Mouse (Mus musculus): ENCODE data around the gene Gm43518. TPM values are rescaled to one million over a fixed set of nuclear protein-coding genes. Genes with fewer than 3 reads are reported as not detected.

The Gm43518 gene
- polyA plus RNA-seq, 1 experiment: 12.3 TPM

DNA sequence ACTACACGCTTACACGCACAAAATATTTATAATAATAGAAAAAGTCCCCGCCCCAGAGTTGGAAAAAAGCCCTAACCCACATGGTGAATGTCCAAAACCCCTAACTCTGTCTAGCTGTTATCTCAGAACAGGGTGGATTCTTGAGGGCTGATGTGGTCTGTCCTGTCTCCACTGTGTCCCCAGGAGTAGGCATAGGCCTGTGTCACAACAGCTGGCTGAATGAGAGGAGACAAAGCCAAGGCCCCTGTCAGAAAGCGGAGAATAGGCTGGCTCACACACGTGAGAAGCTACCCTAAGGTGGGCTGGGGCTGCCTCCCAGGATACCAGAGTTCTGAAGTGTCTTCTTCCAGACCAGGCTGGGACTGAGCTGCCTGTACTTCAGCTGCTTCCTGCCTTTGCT lies 50.9 kb downstream of the Gm43518 start:
- no peaks in the 10 kb centered on the region for H3K36me3 ChIP-seq (ENCODE audit: control insufficient read depth, insufficient read depth, low read length)
- no peak overlapping the region for H3K4me3 ChIP-seq (ENCODE audit: control insufficient read depth, low read depth, low read length)
- TF ChIP-seq CTCF (IDR thresholded peaks at IDR 0.05; ENCODE audit: control insufficient read depth, insufficient read depth, insufficient replicate concordance, low read depth, low read length) (no peak), POLR2A (IDR thresholded peaks at IDR 0.05; ENCODE audit: control insufficient read depth, low read depth, low read length) (no peak)
- no peaks in the 10 kb centered on the region for H3K27me3 ChIP-seq (ENCODE audit: control insufficient read depth, insufficient read depth, low read length)
- peaks cover 8% of the 10 kb centered on the region for H3K4me1 ChIP-seq (ENCODE audit: control insufficient read depth, insufficient read depth, low read length)
- H3K27ac ChIP-seq (ENCODE audit: control insufficient read depth, insufficient read depth, low read depth, low read length): no peak overlapping the region

DNA sequence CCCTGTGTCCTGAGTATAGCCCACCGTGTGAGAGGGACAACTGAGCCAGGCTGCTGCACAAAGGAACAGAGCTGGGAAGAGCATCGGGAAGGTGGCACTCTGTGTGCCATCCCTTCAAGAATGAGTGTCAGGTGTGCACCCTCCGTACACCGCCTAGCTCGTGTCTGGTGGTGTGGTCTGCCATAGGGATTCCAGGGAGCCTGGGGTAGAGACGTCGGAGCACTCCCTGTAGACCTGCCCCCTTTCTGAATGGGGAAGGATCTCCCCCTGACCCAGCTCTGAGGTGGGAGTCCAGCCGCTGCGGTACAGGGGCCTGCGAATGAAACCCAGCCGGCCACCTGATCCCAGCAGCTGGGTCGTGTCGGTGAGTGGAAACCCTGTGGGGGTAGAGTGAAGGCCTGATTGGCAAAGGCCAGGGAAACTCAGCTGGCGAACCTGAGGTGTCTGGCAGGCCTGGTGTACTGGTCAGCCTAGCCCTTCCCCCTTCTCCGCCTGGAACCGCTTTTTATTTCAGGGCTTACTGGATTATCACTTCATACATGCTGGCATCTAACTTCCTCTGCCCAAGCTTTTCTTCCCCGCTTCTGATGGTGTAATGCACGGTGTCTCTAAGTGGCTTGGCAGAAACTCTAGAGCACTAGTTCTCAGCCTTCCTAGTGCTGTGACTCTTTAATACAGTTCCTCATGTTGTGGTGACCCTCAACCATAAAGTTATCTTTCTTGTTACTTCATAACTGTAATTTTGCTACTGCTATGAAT lies 52.2 kb downstream of the Gm43518 start:
- no peak overlapping the region for H3K4me3 ChIP-seq (ENCODE audit: control insufficient read depth, low read depth, low read length)
- peaks cover 3% of the 10 kb centered on the region for H3K4me1 ChIP-seq (ENCODE audit: control insufficient read depth, insufficient read depth, low read length)

GRCm38 (mm10) chr5:123979980-123980369 lies 52.8 kb downstream of the Gm43518 start:
- no peak overlapping the region for H3K27ac ChIP-seq (ENCODE audit: control insufficient read depth, insufficient read depth, low read depth, low read length)
- no peaks in the 10 kb centered on the region for H3K4me1 ChIP-seq (ENCODE audit: control insufficient read depth, insufficient read depth, low read length)
- H3K4me3 ChIP-seq (ENCODE audit: control insufficient read depth, low read depth, low read length): no peak overlapping the region
- H3K27me3 ChIP-seq (ENCODE audit: control insufficient read depth, insufficient read depth, low read length): no peaks in the 10 kb centered on the region
- TF ChIP-seq CTCF (IDR thresholded peaks at IDR 0.05; ENCODE audit: control insufficient read depth, insufficient read depth, insufficient replicate concordance, low read depth, low read length) (no peak), POLR2A (IDR thresholded peaks at IDR 0.05; ENCODE audit: control insufficient read depth, low read depth, low read length) (no peak)
- H3K36me3 ChIP-seq (ENCODE audit: control insufficient read depth, insufficient read depth, low read length): no peaks in the 10 kb centered on the region

More for the DNA sequence above, 52.2 kb downstream of the Gm43518 start:
- no peak for TF ChIP-seq CTCF (IDR thresholded peaks at IDR 0.05; ENCODE audit: control insufficient read depth, insufficient read depth, insufficient replicate concordance, low read depth, low read length)
- no peak for TF ChIP-seq POLR2A (IDR thresholded peaks at IDR 0.05; ENCODE audit: control insufficient read depth, low read depth, low read length)
- H3K36me3 ChIP-seq (ENCODE audit: control insufficient read depth, insufficient read depth, low read length): no peaks in the 10 kb centered on the region
- H3K27me3 ChIP-seq (ENCODE audit: control insufficient read depth, insufficient read depth, low read length): no peaks in the 10 kb centered on the region
- H3K27ac ChIP-seq (ENCODE audit: control insufficient read depth, insufficient read depth, low read depth, low read length): no peak overlapping the region

DNA sequence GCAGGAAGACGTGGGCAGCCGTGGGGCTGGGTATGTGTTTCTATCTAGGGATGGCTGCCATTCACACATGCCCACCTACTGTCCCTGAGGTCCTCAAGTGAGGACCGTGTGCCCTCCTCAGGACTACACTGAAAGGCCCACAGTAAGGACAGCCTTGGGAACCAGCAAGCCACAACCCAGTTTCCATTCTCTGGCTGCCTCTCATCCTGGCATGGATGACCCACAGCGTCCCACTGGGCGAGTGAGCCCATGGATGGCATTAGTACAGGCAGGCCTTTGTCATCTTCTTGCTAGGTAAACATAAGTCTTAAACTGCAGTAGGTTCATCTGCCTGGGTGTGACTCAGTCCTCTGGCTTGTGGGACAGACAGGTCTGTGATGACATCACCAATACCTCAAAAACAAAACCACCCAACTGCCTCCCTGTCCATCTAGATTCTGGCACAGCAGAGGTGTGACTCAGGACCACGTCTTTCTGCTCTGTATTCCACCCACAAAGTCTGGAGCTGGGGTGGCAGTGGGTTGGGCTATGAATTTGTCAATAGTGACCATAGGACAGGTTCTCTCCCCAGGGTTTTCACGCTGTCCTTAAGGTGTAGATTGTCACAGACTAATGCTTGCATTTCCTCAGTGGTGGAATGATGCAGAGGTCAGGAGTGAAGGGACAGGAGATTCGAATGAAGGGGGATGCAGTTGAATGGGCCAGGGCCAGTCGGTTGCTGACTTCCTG lies 53.5 kb downstream of the Gm43518 start:
- Histone ChIP-seq H3K4me1 (ENCODE audit: control insufficient read depth, insufficient read depth, low read length) (no peaks in the 10 kb centered on the region), H3K27ac (ENCODE audit: control insufficient read depth, insufficient read depth, low read depth, low read length) (no peak overlapping the region), H3K4me3 (ENCODE audit: control insufficient read depth, low read depth, low read length) (no peak overlapping the region), H3K27me3 (ENCODE audit: control insufficient read depth, insufficient read depth, low read length) (no peaks in the 10 kb centered on the region), H3K36me3 (ENCODE audit: control insufficient read depth, insufficient read depth, low read length) (no peaks in the 10 kb centered on the region)
- TF ChIP-seq POLR2A (IDR thresholded peaks at IDR 0.05; ENCODE audit: control insufficient read depth, low read depth, low read length): no peak
- TF ChIP-seq CTCF (IDR thresholded peaks at IDR 0.05; ENCODE audit: control insufficient read depth, insufficient read depth, insufficient replicate concordance, low read depth, low read length): no peak

DNA sequence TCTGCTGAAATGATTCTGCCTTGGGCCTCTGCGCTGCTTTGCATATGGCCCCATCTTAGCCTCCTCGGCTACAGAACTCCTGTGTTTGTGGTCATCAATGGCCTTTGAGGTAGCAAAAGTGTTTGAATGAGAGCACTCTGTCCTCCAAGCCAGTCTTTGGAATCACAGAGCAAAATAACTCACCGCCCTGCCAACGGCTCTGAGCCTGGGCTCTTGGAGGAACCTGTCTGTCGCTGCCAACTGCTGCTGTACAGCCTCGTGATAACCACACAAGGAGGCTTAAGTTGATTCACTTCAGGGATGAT lies 54.0 kb downstream of the Gm43518 start:
- H3K27me3 ChIP-seq (ENCODE audit: control insufficient read depth, insufficient read depth, low read length): no peaks in the 10 kb centered on the region
- no peak for TF ChIP-seq POLR2A (IDR thresholded peaks at IDR 0.05; ENCODE audit: control insufficient read depth, low read depth, low read length)
- no peak for TF ChIP-seq CTCF (IDR thresholded peaks at IDR 0.05; ENCODE audit: control insufficient read depth, insufficient read depth, insufficient replicate concordance, low read depth, low read length)
- no peak overlapping the region for H3K27ac ChIP-seq (ENCODE audit: control insufficient read depth, insufficient read depth, low read depth, low read length)
- H3K4me1 ChIP-seq (ENCODE audit: control insufficient read depth, insufficient read depth, low read length): no peaks in the 10 kb centered on the region
- H3K4me3 ChIP-seq (ENCODE audit: control insufficient read depth, low read depth, low read length): no peak overlapping the region
- no peaks in the 10 kb centered on the region for H3K36me3 ChIP-seq (ENCODE audit: control insufficient read depth, insufficient read depth, low read length)

DNA sequence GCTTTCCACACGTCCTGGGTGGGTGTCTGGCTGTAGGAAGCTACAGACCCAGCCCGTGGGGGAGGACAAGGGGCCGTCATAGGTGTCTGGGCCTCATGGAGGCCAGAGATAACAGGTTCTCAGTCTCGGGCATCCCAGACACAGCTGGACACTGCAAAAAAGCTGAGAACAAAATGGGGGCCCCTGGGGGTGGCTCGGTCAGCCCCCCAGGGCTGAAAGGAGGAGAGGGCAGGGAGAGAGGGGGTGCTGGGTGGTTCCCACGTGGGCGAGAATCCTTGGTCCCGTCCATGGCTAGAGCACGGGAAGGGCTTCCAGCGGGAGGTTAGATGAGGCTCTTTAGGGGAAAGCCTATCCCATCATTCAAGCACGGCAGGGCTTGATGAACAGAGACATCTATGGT lies 55.6 kb downstream of the Gm43518 start:
- no peak for TF ChIP-seq CTCF (IDR thresholded peaks at IDR 0.05; ENCODE audit: control insufficient read depth, insufficient read depth, insufficient replicate concordance, low read depth, low read length)
- no peak for TF ChIP-seq POLR2A (IDR thresholded peaks at IDR 0.05; ENCODE audit: control insufficient read depth, low read depth, low read length)

GRCm38 (mm10) chr5:123985434-123985833 lies 58.2 kb downstream of the Gm43518 start:
- Histone ChIP-seq H3K4me1 (ENCODE audit: control insufficient read depth, insufficient read depth, low read length) (no peaks in the 10 kb centered on the region), H3K27me3 (ENCODE audit: control insufficient read depth, insufficient read depth, low read length) (no peaks in the 10 kb centered on the region), H3K27ac (ENCODE audit: control insufficient read depth, insufficient read depth, low read depth, low read length) (no peak overlapping the region), H3K4me3 (ENCODE audit: control insufficient read depth, low read depth, low read length) (no peak overlapping the region), H3K36me3 (ENCODE audit: control insufficient read depth, insufficient read depth, low read length) (no peaks in the 10 kb centered on the region)
- no peak for TF ChIP-seq POLR2A (IDR thresholded peaks at IDR 0.05; ENCODE audit: control insufficient read depth, low read depth, low read length)
- no peak for TF ChIP-seq CTCF (IDR thresholded peaks at IDR 0.05; ENCODE audit: control insufficient read depth, insufficient read depth, insufficient replicate concordance, low read depth, low read length)

More for the DNA sequence above, 55.6 kb downstream of the Gm43518 start:
- Histone ChIP-seq H3K4me1 (ENCODE audit: control insufficient read depth, insufficient read depth, low read length) (no peaks in the 10 kb centered on the region), H3K36me3 (ENCODE audit: control insufficient read depth, insufficient read depth, low read length) (no peaks in the 10 kb centered on the region), H3K4me3 (ENCODE audit: control insufficient read depth, low read depth, low read length) (no peak overlapping the region), H3K27ac (ENCODE audit: control insufficient read depth, insufficient read depth, low read depth, low read length) (no peak overlapping the region), H3K27me3 (ENCODE audit: control insufficient read depth, insufficient read depth, low read length) (no peaks in the 10 kb centered on the region)
